Mouse (Mus musculus) kidney, postnatal 0 days (tissue): ENCODE measurements at regions not wholly inside any gene's neighbourhood (a gene's known extent, or its start where the extent isn't known, plus 50 kb on each side); places are given as distances from the start of the nearest gene placed in this dataset.
"Not testable (repeated sequence)": the region's sequence is repeated elsewhere in the genome, so short reads cannot be mapped to it uniquely, and the experiment has no call there.

Experiments used
- ATAC-seq: fragments of 200-750 bp; cut with Nextera tagmentation; replicated peaks from 2 replicates; pipeline ENCODE4 v1.8.0; 2017; ENCODE audit warnings: low read depth, moderate number of reproducible peaks, moderate TSS enrichment, moderate library complexity; ENCODE audit not compliant: low FRiP score
- DNase-seq: peaks from one replicate; pipeline ENCODE4 v3.0.0-alpha.2; 2016; ENCODE audit warnings: low spot score
- H3K27ac ChIP-seq: fragments of 300-500 bp; sonication (generic); 2 replicates; pipeline ENCODE4 v1.5.1; 2014; ENCODE audit warnings: mild to moderate bottlenecking
- H3K27me3 ChIP-seq: fragments of 300-500 bp; sonication (generic); 2 replicates; pipeline ENCODE4 v1.6.1; 2014; ENCODE audit warnings: low read length, mixed read lengths; ENCODE audit not compliant: insufficient read depth
- H3K36me3 ChIP-seq: fragments of 300-500 bp; sonication (generic); 2 replicates; pipeline ENCODE4 v1.6.1; 2014; ENCODE audit warnings: low read length, mixed read lengths; ENCODE audit not compliant: insufficient read depth
- H3K4me1 ChIP-seq: fragments of 300-500 bp; sonication (generic); replicated peaks from 2 replicates; pipeline ENCODE4 v1.6.1; 2014; ENCODE audit warnings: antibody characterized with exemption, low read length, mixed read lengths; ENCODE audit not compliant: insufficient read depth
- H3K4me2 ChIP-seq: fragments of 300-500 bp; sonication (generic); 2 replicates; pipeline ENCODE4 v1.6.1; 2014; ENCODE audit warnings: mild to moderate bottlenecking, low read length, moderate library complexity, mixed read lengths
- H3K4me3 ChIP-seq: fragments of 300-500 bp; sonication (generic); replicated peaks from 2 replicates; pipeline ENCODE4 v1.5.1; 2014; ENCODE audit warnings: low read depth, low read length
- H3K9ac ChIP-seq: fragments of 300-500 bp; sonication (generic); 2 replicates; pipeline ENCODE4 v1.6.1; 2014; ENCODE audit warnings: low read depth, low read length
- H3K9me3 ChIP-seq: fragments of 300-500 bp; sonication (generic); replicated peaks from 2 replicates; pipeline ENCODE4 v1.6.1; 2016; ENCODE audit warnings: low read length, inconsistent platforms, mixed read lengths
- CTCF ChIP-seq: IDR thresholded peaks from 2 replicates; pipeline ENCODE4 v1.5.1; 2016; ENCODE audit warnings: antibody characterized with exemption, low read depth, mild to moderate bottlenecking, moderate library complexity
- WGBS: fragments of 180-500 bp; shearing (Covaris S2); extraction: QIAGEN DNeasy Blood & Tissue Kit; methylation state at CpG from one replicate; pipeline ENCODE4 v1.1.7; 2014; 5-methylcytosine and 5-hydroxymethylcytosine counted together

GRCm38 (mm10) chr5:105358902-105359301 lies 56.7 kb upstream of the Lrrc8b start:
- Histone ChIP-seq H3K4me1 (no peaks in the 10 kb centered on the region), H3K36me3 (no peaks in the 10 kb centered on the region), H3K27ac (no peak overlapping the region), H3K9ac (no peak overlapping the region), H3K9me3 (no peaks in the 10 kb centered on the region), H3K4me3 (no peak overlapping the region), H3K27me3 (no peaks in the 10 kb centered on the region), H3K4me2 (no peak overlapping the region)
- no peak for DNase-seq
- no peak for TF ChIP-seq CTCF
- ATAC-seq, result no peak
- WGBS, result 89% methylated on average over 3 of the region's 3 CpGs

GRCm38 (mm10) chr5:105356393-105356792 lies 59.2 kb upstream of the Lrrc8b start:
- H3K9ac ChIP-seq, H3K4me3 ChIP-seq, H3K36me3 ChIP-seq, ATAC-seq, H3K4me1 ChIP-seq, H3K4me2 ChIP-seq, H3K27me3 ChIP-seq, H3K27ac ChIP-seq, DNase-seq, H3K9me3 ChIP-seq: not testable (repeated sequence)
- WGBS, result 81% methylated on average over 1 of the region's 1 CpGs

GRCm38 (mm10) chr5:105354041-105354440 lies 60.5 kb upstream of the Gbp6 start:
- DNase-seq (no peak), ATAC-seq (no peak)
- Histone ChIP-seq H3K9me3 (no peaks in the 10 kb centered on the region), H3K36me3 (no peaks in the 10 kb centered on the region), H3K27ac (no peak overlapping the region), H3K4me2 (no peak overlapping the region), H3K4me1 (no peaks in the 10 kb centered on the region), H3K9ac (no peak overlapping the region), H3K27me3 (no peaks in the 10 kb centered on the region), H3K4me3 (no peak overlapping the region)
- 48% methylated on average over 1 of the region's 1 CpGs for WGBS
- no peak for TF ChIP-seq CTCF

GRCm38 (mm10) chr5:105346463-105346862 lies 53.0 kb upstream of the Gbp6 start:
- Histone ChIP-seq H3K27me3 (no peaks in the 10 kb centered on the region), H3K4me3 (no peak overlapping the region), H3K36me3 (no peaks in the 10 kb centered on the region), H3K9me3 (no peaks in the 10 kb centered on the region), H3K4me1 (no peaks in the 10 kb centered on the region), H3K9ac (no peak overlapping the region), H3K27ac (no peak overlapping the region), H3K4me2 (no peak overlapping the region)
- ATAC-seq, result no peak
- TF ChIP-seq CTCF, result no peak
- peak; percentile 4 for DNase-seq

GRCm38 (mm10) chr5:105345953-105346352 lies 52.5 kb upstream of the Gbp6 start:
- not testable (repeated sequence) for ATAC-seq, DNase-seq, H3K4me3 ChIP-seq, H3K36me3 ChIP-seq, H3K4me1 ChIP-seq, H3K4me2 ChIP-seq, H3K9ac ChIP-seq, H3K27ac ChIP-seq, H3K27me3 ChIP-seq, H3K9me3 ChIP-seq
- 78% methylated on average over 1 of the region's 1 CpGs for WGBS

GRCm38 (mm10) chr5:105344808-105345732 lies 51.6 kb upstream of the Gbp6 start:
- Histone ChIP-seq H3K4me3 (no peak overlapping the region), H3K36me3 (no peaks in the 10 kb centered on the region), H3K9ac (no peak overlapping the region), H3K4me1 (no peaks in the 10 kb centered on the region), H3K27ac (no peak overlapping the region), H3K4me2 (no peak overlapping the region), H3K9me3 (no peaks in the 10 kb centered on the region), H3K27me3 (no peaks in the 10 kb centered on the region)
- no peak for DNase-seq
- ATAC-seq, result no peak
- WGBS, result 78% methylated on average over 6 of the region's 6 CpGs
- no peak for TF ChIP-seq CTCF

GRCm38 (mm10) chr5:105343816-105344215 lies 50.3 kb upstream of the Gbp6 start:
- not testable (repeated sequence) for H3K36me3 ChIP-seq, H3K9ac ChIP-seq, H3K4me2 ChIP-seq, H3K4me3 ChIP-seq, H3K9me3 ChIP-seq, H3K27ac ChIP-seq, ATAC-seq, H3K4me1 ChIP-seq, H3K27me3 ChIP-seq, DNase-seq
- 55% methylated on average over 2 of the region's 2 CpGs for WGBS
